24 mouse cellular contexts compared by ENCODE assay signal in genomic region chr6:97292894-97293293, GRCm38 (mm10). TPM values are rescaled to one million over a fixed set of nuclear protein-coding genes. Genes with fewer than 3 reads are reported as not detected.
DNase-seq lines count a peak whose midpoint lies in the region; ATAC-seq and TF ChIP-seq lines count a peak whose summit lies in the region.
"Had no signal": no experiment of that assay in that cellular context is flagged by ENCODE, and none has a peak within 500 bp of the region (broad histone marks: within the 10 kb centered on the region; RNA-seq: fewer than 3 reads in every experiment).

No protein-coding gene starts in this region.

- no peak overlapping the region for H3K4me2 ChIP-seq in intestine, postnatal 0 days (replicated peaks; ENCODE audit: low read depth)
- H3K4me2 ChIP-seq in intestine, embryonic 16.5 days (ENCODE audit: low read depth, low read length) = no peak overlapping the region
- no peak overlapping the region for H3K4me2 ChIP-seq in liver, postnatal 0 days (ENCODE audit: low read depth, low read length)
- H3K4me2 ChIP-seq in midbrain, embryonic 11.5 days = no peak overlapping the region
- H3K4me2 ChIP-seq in stomach, postnatal 0 days (replicated peaks; ENCODE audit: low read depth) = no peak overlapping the region
- no peak overlapping the region for H3K4me2 ChIP-seq in neural tube, embryonic 15.5 days
- H3K4me2 ChIP-seq: embryonic facial prominence, embryonic 15.5 days; heart, embryonic 12.5 days; hindbrain, embryonic 15.5 days had no signal

- H3K27ac ChIP-seq in intestine, postnatal 0 days (ENCODE audit: low read depth, low read length) = 0 out of 2 replicates have a peak overlapping the region, but pooled peaks have one; percentile 62
- H3K27ac ChIP-seq in intestine, embryonic 16.5 days (ENCODE audit: low read length) = no peak overlapping the region
- H3K27ac ChIP-seq in liver, postnatal 0 days (ENCODE audit: low read depth) = peak overlapping the region; percentile 64; the same call in 1 of the 2 replicates
- no peak overlapping the region for H3K27ac ChIP-seq in midbrain, embryonic 11.5 days (ENCODE audit: low read depth, low read length)
- no peak overlapping the region for H3K27ac ChIP-seq in midbrain, embryonic 10.5 days (replicated peaks)
- peak overlapping the region; percentile 82 for H3K27ac ChIP-seq in stomach, postnatal 0 days (replicated peaks)
- H3K27ac ChIP-seq in neural tube, embryonic 15.5 days (replicated peaks) = no peak overlapping the region
- H3K27ac ChIP-seq: embryonic facial prominence, embryonic 15.5 days; forebrain, embryonic 10.5 days; hindbrain, embryonic 15.5 days had no signal

- no peak overlapping the region for H3K9ac ChIP-seq in intestine, postnatal 0 days (ENCODE audit: low read depth, low read length)
- H3K9ac ChIP-seq in intestine, embryonic 16.5 days (ENCODE audit: low read depth, low read length) = no peak overlapping the region
- no peak overlapping the region for H3K9ac ChIP-seq in liver, postnatal 0 days (replicated peaks)
- H3K9ac ChIP-seq in midbrain, embryonic 11.5 days (ENCODE audit: low read length) = no peak overlapping the region
- no peak overlapping the region for H3K9ac ChIP-seq in stomach, postnatal 0 days (ENCODE audit: low read length)
- no peak overlapping the region for H3K9ac ChIP-seq in neural tube, embryonic 15.5 days (replicated peaks)
- H3K9ac ChIP-seq: embryonic facial prominence, embryonic 15.5 days; heart, embryonic 12.5 days; hindbrain, embryonic 15.5 days had no signal

- peaks cover 9% of the 10 kb centered on the region for H3K4me1 ChIP-seq in intestine, postnatal 0 days (replicated peaks; ENCODE audit: control insufficient read depth, insufficient read depth, low read length)
- peaks cover 12% of the 10 kb centered on the region; the same call in 1 of the 2 replicates for H3K4me1 ChIP-seq in intestine, embryonic 16.5 days (ENCODE audit: control insufficient read depth, insufficient read depth, low read length)
- H3K4me1 ChIP-seq in liver, postnatal 0 days (ENCODE audit: insufficient read depth) = peaks cover 22% of the 10 kb centered on the region
- no peaks in the 10 kb centered on the region for H3K4me1 ChIP-seq in midbrain, embryonic 11.5 days (ENCODE audit: control insufficient read depth, insufficient read depth, low read length)
- peaks cover 9% of the 10 kb centered on the region for H3K4me1 ChIP-seq in midbrain, embryonic 10.5 days
- peaks cover 14% of the 10 kb centered on the region; the same call in 1 of the 2 replicates for H3K4me1 ChIP-seq in stomach, postnatal 0 days (replicated peaks; ENCODE audit: control insufficient read depth, insufficient read depth)
- H3K4me1 ChIP-seq in neural tube, embryonic 15.5 days = no peaks in the 10 kb centered on the region
- H3K4me1 ChIP-seq: hindbrain, embryonic 15.5 days had no signal

- no peak for DNase-seq in liver, postnatal 0 days
- no peak for DNase-seq in liver
- DNase-seq in midbrain, embryonic 11.5 days (ENCODE audit: low spot score, missing footprints) = peak; percentile 77
- DNase-seq in midbrain, embryonic 10.5 days (ENCODE audit: low spot score) = no peak
- no peak for DNase-seq in stomach, postnatal 0 days (ENCODE audit: low spot score)
- DNase-seq: adrenal gland, postnatal 25 days; cerebellum, adult 18-20 months; cerebellum, adult 9-11 months; embryo, embryonic 11 days; gastrocnemius, postnatal 36 days; heart, adult 18-20 months; heart, postnatal 36 days had no signal

- H3K4me3 ChIP-seq in intestine, postnatal 0 days (ENCODE audit: low read depth, low read length) = no peak overlapping the region
- H3K4me3 ChIP-seq in intestine, embryonic 16.5 days (ENCODE audit: low read length) = no peak overlapping the region
- H3K4me3 ChIP-seq in liver, postnatal 0 days (ENCODE audit: low read depth, low read length) = no peak overlapping the region
- no peak overlapping the region for H3K4me3 ChIP-seq in midbrain, embryonic 11.5 days (ENCODE audit: low read depth, low read length)
- no peak overlapping the region for H3K4me3 ChIP-seq in midbrain, embryonic 10.5 days
- H3K4me3 ChIP-seq in stomach, postnatal 0 days (ENCODE audit: low read depth, low read length) = no peak overlapping the region
- no peak overlapping the region for H3K4me3 ChIP-seq in neural tube, embryonic 15.5 days (replicated peaks)
- H3K4me3 ChIP-seq: embryonic facial prominence, embryonic 15.5 days; erythroblast, embryonic 14.5 days; forebrain, embryonic 10.5 days; heart, embryonic 12.5 days; hindbrain, embryonic 15.5 days had no signal

- ATAC-seq in intestine, postnatal 0 days = no peak
- no peak for ATAC-seq in intestine, embryonic 16.5 days
- ATAC-seq in liver, postnatal 0 days = no peak
- no peak for ATAC-seq in midbrain, embryonic 11.5 days (ENCODE audit: low FRiP score)
- no peak for ATAC-seq in stomach, postnatal 0 days (ENCODE audit: low FRiP score, low TSS enrichment)
- no peak for ATAC-seq in neural tube, embryonic 15.5 days (ENCODE audit: low FRiP score)
- ATAC-seq: forebrain, embryonic 14.5 days; Patski had no signal

- no peaks in the 10 kb centered on the region for H3K27me3 ChIP-seq in intestine, postnatal 0 days (replicated peaks; ENCODE audit: control insufficient read depth, insufficient read depth, low read length)
- H3K27me3 ChIP-seq in intestine, embryonic 16.5 days (replicated peaks; ENCODE audit: control insufficient read depth, insufficient read depth, low read length) = no peaks in the 10 kb centered on the region
- H3K27me3 ChIP-seq in liver, postnatal 0 days (ENCODE audit: insufficient read depth, low read length) = no peaks in the 10 kb centered on the region
- H3K27me3 ChIP-seq in midbrain, embryonic 11.5 days (ENCODE audit: control insufficient read depth, insufficient read depth, low read length) = no peaks in the 10 kb centered on the region
- no peaks in the 10 kb centered on the region for H3K27me3 ChIP-seq in midbrain, embryonic 10.5 days (ENCODE audit: low read depth, poor library complexity, severe bottlenecking)
- no peaks in the 10 kb centered on the region for H3K27me3 ChIP-seq in stomach, postnatal 0 days (ENCODE audit: control insufficient read depth, insufficient read depth, low read length)
- H3K27me3 ChIP-seq in neural tube, embryonic 15.5 days (replicated peaks) = no peaks in the 10 kb centered on the region
- H3K27me3 ChIP-seq: CH12.LX; embryonic facial prominence, embryonic 15.5 days; heart, embryonic 12.5 days; hindbrain, embryonic 15.5 days; Patski had no signal

- no peaks in the 10 kb centered on the region for H3K9me3 ChIP-seq in intestine, postnatal 0 days (ENCODE audit: control insufficient read depth)
- no peaks in the 10 kb centered on the region for H3K9me3 ChIP-seq in intestine, embryonic 16.5 days (ENCODE audit: control insufficient read depth, low read length)
- no peaks in the 10 kb centered on the region for H3K9me3 ChIP-seq in liver, postnatal 0 days (ENCODE audit: low read length)
- H3K9me3 ChIP-seq in midbrain, embryonic 11.5 days (ENCODE audit: control insufficient read depth, low read length) = no peaks in the 10 kb centered on the region
- no peaks in the 10 kb centered on the region for H3K9me3 ChIP-seq in midbrain, embryonic 10.5 days (replicated peaks)
- no peaks in the 10 kb centered on the region for H3K9me3 ChIP-seq in stomach, postnatal 0 days (ENCODE audit: control insufficient read depth, low read length)
- H3K9me3 ChIP-seq in neural tube, embryonic 15.5 days (replicated peaks) = no peaks in the 10 kb centered on the region
- H3K9me3 ChIP-seq: embryonic facial prominence, embryonic 15.5 days; forebrain, embryonic 10.5 days; heart, embryonic 12.5 days; hindbrain, embryonic 15.5 days had no signal

- WGBS in intestine, postnatal 0 days = 77% methylated on average over 5 of the region's 5 CpGs
- 76% methylated on average over 5 of the region's 5 CpGs for WGBS in intestine, embryonic 16.5 days
- WGBS in liver, postnatal 0 days (ENCODE audit: insufficient replicate concordance) = 80% methylated on average over 5 of the region's 5 CpGs
- WGBS in midbrain, embryonic 11.5 days = 83% methylated on average over 5 of the region's 5 CpGs
- WGBS in midbrain, embryonic 10.5 days = 87% methylated on average over 5 of the region's 5 CpGs
- WGBS in stomach, postnatal 0 days = 48% methylated on average over 5 of the region's 5 CpGs
- 84% methylated on average over 5 of the region's 5 CpGs for WGBS in neural tube, embryonic 15.5 days

- no peak for TF ChIP-seq CTCF in intestine, postnatal 0 days (IDR thresholded peaks at IDR 0.05; ENCODE audit: low read depth)
- no peak for TF ChIP-seq CTCF in liver, postnatal 0 days (IDR thresholded peaks at IDR 0.05; ENCODE audit: low read depth)
- TF ChIP-seq CTCF in stomach, postnatal 0 days (IDR thresholded peaks at IDR 0.05; ENCODE audit: low read depth) = no peak

- TF ChIP-seq EP300 in liver, postnatal 0 days (IDR thresholded peaks at IDR 0.05; ENCODE audit: low read depth) = no peak
- no peak for TF ChIP-seq EP300 in stomach, postnatal 0 days (optimal IDR thresholded peaks at IDR 0.05)

- H3K36me3 ChIP-seq in intestine, postnatal 0 days (ENCODE audit: control insufficient read depth, insufficient read depth) = peaks cover 34% of the 10 kb centered on the region; the same call in 1 of the 2 replicates
- peaks cover 6% of the 10 kb centered on the region for H3K36me3 ChIP-seq in intestine, embryonic 16.5 days (ENCODE audit: control insufficient read depth, insufficient read depth, low read length)
- peaks cover 36% of the 10 kb centered on the region for H3K36me3 ChIP-seq in liver, postnatal 0 days (replicated peaks; ENCODE audit: insufficient read depth, low read length)
- peaks cover 21% of the 10 kb centered on the region for H3K36me3 ChIP-seq in midbrain, embryonic 11.5 days (ENCODE audit: control insufficient read depth, insufficient read depth, low read length)
- peaks cover 74% of the 10 kb centered on the region for H3K36me3 ChIP-seq in midbrain, embryonic 10.5 days
- H3K36me3 ChIP-seq in stomach, postnatal 0 days (ENCODE audit: control insufficient read depth, insufficient read depth, low read length) = peaks cover 10% of the 10 kb centered on the region
- peaks cover 33% of the 10 kb centered on the region for H3K36me3 ChIP-seq in neural tube, embryonic 15.5 days

RNA-seq across cellular contexts. Expression of gene Lmod3, which starts 40.3 kb away (rescaled TPM):
- polyA plus RNA-seq in intestine, postnatal 0 days (2015; fragmentation: Nextera tagmentation; extraction: Ambion mirVana) = 0.08 and 0.13 TPM in 2 replicates
- 0.06 and 0.12 TPM in 2 replicates for polyA plus RNA-seq in intestine, embryonic 16.5 days (2015; fragmentation: Nextera tagmentation; extraction: Ambion mirVana)
- 0.11 and 0.77 TPM in 2 replicates for polyA plus RNA-seq in liver, postnatal 0 days (2015; fragmentation: Nextera tagmentation; extraction: Ambion mirVana)
- 0.08 TPM in 1 of 2 replicates, not detected in the other for polyA plus RNA-seq in midbrain, embryonic 11.5 days (2014; fragmentation: Nextera tagmentation; extraction: Ambion mirVana)
- not detected in 2 replicates for polyA plus RNA-seq in midbrain, embryonic 10.5 days (2016; fragmentation: Nextera tagmentation; extraction: Ambion mirVana)
- 0.16 and 0.27 TPM in 2 replicates for polyA plus RNA-seq in stomach, postnatal 0 days (2015; fragmentation: Nextera tagmentation; extraction: Ambion mirVana)
- polyA plus RNA-seq in neural tube, embryonic 15.5 days (2015; fragmentation: Nextera tagmentation; extraction: Ambion mirVana) = 0.61 and 0.63 TPM in 2 replicates
- polyA plus RNA-seq: activated CD4-positive, CD25-positive, alpha-beta regulatory T cell, adult 4 months; erythroblast, embryonic 14.5 days; forebrain, embryonic 10.5 days; forebrain, embryonic 14.5 days; hindbrain, embryonic 15.5 days; Patski had no signal

Comparison
In these comparisons a context has a peak if more than half of its experiments do, and no peak if none do; other contexts are left out.
1. H3K27ac ChIP-seq: peak in intestine, postnatal 0 days (single experiment), liver, postnatal 0 days (single experiment) and stomach, postnatal 0 days (single experiment); none in intestine, embryonic 16.5 days (single experiment), midbrain, embryonic 11.5 days (single experiment), midbrain, embryonic 10.5 days (single experiment) and neural tube, embryonic 15.5 days (single experiment).